8 mouse cellular contexts compared by ENCODE assay signal in the genomic region with DNA sequence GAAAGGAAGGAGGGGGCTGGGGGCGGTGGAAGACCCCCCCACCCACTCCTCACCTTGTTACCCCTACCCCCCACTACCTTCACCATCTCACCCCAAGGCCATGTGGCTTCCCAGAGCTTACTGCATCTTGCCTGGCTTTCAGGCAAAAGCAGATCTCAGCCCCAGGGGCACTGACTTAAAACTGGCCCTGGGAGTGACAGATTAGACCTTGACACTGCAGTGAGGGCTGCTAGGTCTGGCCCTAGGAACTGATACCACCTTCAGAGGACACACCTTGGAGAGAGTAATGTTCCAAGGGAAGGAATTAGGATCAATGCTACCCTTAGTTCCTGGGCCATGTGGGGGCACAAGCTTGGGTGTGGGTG. TPM values are rescaled to one million over a fixed set of nuclear protein-coding genes. Genes with fewer than 3 reads are reported as not detected.
DNase-seq lines count a peak whose midpoint lies in the region; ATAC-seq lines count a peak whose summit lies in the region.

No protein-coding gene starts in this region.

- H3K27ac ChIP-seq in lung, embryonic 16.5 days (ENCODE audit: low read length) = no peak overlapping the region
- H3K27ac ChIP-seq in hindbrain, embryonic 12.5 days = no peak overlapping the region; the same call in 1 of the 2 replicates
- no peak overlapping the region for H3K27ac ChIP-seq in midbrain, embryonic 12.5 days (replicated peaks)

- H3K9ac ChIP-seq in lung, embryonic 16.5 days (ENCODE audit: low read length) = peak overlapping the region; percentile 96
- peak overlapping the region; percentile 80 for H3K9ac ChIP-seq in hindbrain, embryonic 12.5 days
- peak overlapping the region; percentile 81 for H3K9ac ChIP-seq in midbrain, embryonic 12.5 days (replicated peaks)

- WGBS in lung, embryonic 16.5 days = no CpG with 5 or more reads among the region's 1 CpGs
- WGBS in hindbrain, embryonic 12.5 days = 0% methylated on average over 1 of the region's 1 CpGs
- WGBS in midbrain, embryonic 12.5 days = no CpG with 5 or more reads among the region's 1 CpGs

- peak overlapping the region; percentile 90 for H3K4me2 ChIP-seq in lung, embryonic 16.5 days (ENCODE audit: low read depth, low read length)
- peak overlapping the region; percentile 82 for H3K4me2 ChIP-seq in hindbrain, embryonic 12.5 days (replicated peaks)
- H3K4me2 ChIP-seq in midbrain, embryonic 12.5 days (replicated peaks) = peak overlapping the region; percentile 89

- DNase-seq in lung, postnatal 25 days (ENCODE audit: low spot score) = no peak
- DNase-seq in adrenal gland, postnatal 25 days = no peak
- no peak for DNase-seq in Muller cell, postnatal 12 days (ENCODE audit: inconsistent ontology term)
- no peak for DNase-seq in layer of hippocampus, adult 18-20 months (ENCODE audit: low spot score in 2 of 2)

- no peaks in the 10 kb centered on the region for H3K9me3 ChIP-seq in lung, embryonic 16.5 days (ENCODE audit: control insufficient read depth, low read length)
- no peaks in the 10 kb centered on the region for H3K9me3 ChIP-seq in hindbrain, embryonic 12.5 days (replicated peaks)
- H3K9me3 ChIP-seq in midbrain, embryonic 12.5 days = no peaks in the 10 kb centered on the region

- H3K36me3 ChIP-seq in lung, embryonic 16.5 days (ENCODE audit: control insufficient read depth, insufficient read depth, low read length) = no peaks in the 10 kb centered on the region
- no peaks in the 10 kb centered on the region for H3K36me3 ChIP-seq in hindbrain, embryonic 12.5 days
- no peaks in the 10 kb centered on the region for H3K36me3 ChIP-seq in midbrain, embryonic 12.5 days

- no peaks in the 10 kb centered on the region for H3K27me3 ChIP-seq in lung, embryonic 16.5 days (ENCODE audit: control insufficient read depth, insufficient read depth, low read depth, low read length)
- H3K27me3 ChIP-seq in hindbrain, embryonic 12.5 days = no peaks in the 10 kb centered on the region
- peaks cover 5% of the 10 kb centered on the region; the same call in 1 of the 2 replicates for H3K27me3 ChIP-seq in midbrain, embryonic 12.5 days

- H3K4me3 ChIP-seq in lung, embryonic 16.5 days (ENCODE audit: low read length) = peak overlapping the region; percentile 87
- peak overlapping the region; percentile 84 for H3K4me3 ChIP-seq in hindbrain, embryonic 12.5 days
- H3K4me3 ChIP-seq in midbrain, embryonic 12.5 days = peak overlapping the region; percentile 84

- H3K4me1 ChIP-seq in lung, embryonic 16.5 days (replicated peaks; ENCODE audit: control insufficient read depth, insufficient read depth, low read length) = peaks cover 3% of the 10 kb centered on the region
- H3K4me1 ChIP-seq in hindbrain, embryonic 12.5 days = peaks cover 4% of the 10 kb centered on the region
- H3K4me1 ChIP-seq in midbrain, embryonic 12.5 days = peaks cover 5% of the 10 kb centered on the region; the same call in 1 of the 2 replicates

- ATAC-seq in lung, embryonic 16.5 days (ENCODE audit: low read depth) = peak; percentile 64
- ATAC-seq in common myeloid progenitor, adult 5-6 weeks (replicated peaks; ENCODE audit: low read depth, poor library complexity, severe bottlenecking) = peak; percentile 43
- ATAC-seq in hindbrain, embryonic 12.5 days (ENCODE audit: low FRiP score) = peak; percentile 68; the same call in 1 of the 2 replicates
- no peak; the same call in none of the 2 replicates for ATAC-seq in midbrain, embryonic 12.5 days (ENCODE audit: low FRiP score, low read depth)

RNA-seq across cellular contexts. Expression of gene Suclg2, which starts 0.4 kb away (rescaled TPM):
- 66.2 and 67.7 TPM in 2 replicates for polyA plus RNA-seq in lung, embryonic 16.5 days (2015; fragmentation: Nextera tagmentation; extraction: Ambion mirVana)
- 107 and 124 TPM in 2 replicates for total RNA-seq in common myeloid progenitor, adult 5-6 weeks (2017)
- polyA plus RNA-seq in hindbrain, embryonic 12.5 days (2016; fragmentation: Nextera tagmentation; extraction: Ambion mirVana) = 31.2 and 32.5 TPM in 2 replicates
- polyA plus RNA-seq in midbrain, embryonic 12.5 days (2016; fragmentation: Nextera tagmentation; extraction: Ambion mirVana) = 29.0 and 30.5 TPM in 2 replicates
- 131 and 153 TPM in 2 replicates for total RNA-seq in adrenal gland, postnatal 25 days (2021)
- 10 to 100 TPM; 14.0 to 15.1 TPM for total RNA-seq in layer of hippocampus, adult 18-20 months (2021)
